Mouse (Mus musculus) ovary, postnatal 36 days (tissue): ENCODE measurements around the gene Lin54.

ENCODE experiments used
- DNase-seq: peaks from one replicate; pipeline ENCODE4 v3.0.0; 2022; ENCODE audit warnings: low spot score, mixed read lengths

Gene Lin54

GRCm38 (mm10) chr5:100418077-100418476 lies 82.4 kb downstream of the Lin54 start:
- DNase-seq, result no peak

GRCm38 (mm10) chr5:100415761-100416590 lies 84.5 kb downstream of the Lin54 start, which contains the start of gene Sec31a:
TSS of gene Sec31a (minus strand) at chr5:100416234.
- peak; percentile 99 for DNase-seq

- no peak for DNase-seq
These were observed 85.8 kb downstream of the Lin54 start for GRCm38 (mm10) chr5:100414474-100415196.

GRCm38 (mm10) chr5:100412886-100413285 lies 87.6 kb downstream of the Lin54 start:
- no peak for DNase-seq

GRCm38 (mm10) chr5:100410281-100410680 lies 90.2 kb downstream of the Lin54 start:
- DNase-seq, result no peak

- DNase-seq, result no peak
These were observed 92.0 kb downstream of the Lin54 start for GRCm38 (mm10) chr5:100408485-100408884.

GRCm38 (mm10) chr5:100396753-100397152 lies 103.7 kb downstream of the Lin54 start:
- no peak for DNase-seq

GRCm38 (mm10) chr5:100393681-100394080 lies 106.8 kb downstream of the Lin54 start:
- no peak for DNase-seq

GRCm38 (mm10) chr5:100392436-100392955 lies 107.9 kb downstream of the Lin54 start:
- no peak for DNase-seq
